Mouse (Mus musculus) liver, embryonic 13.5 days (tissue): Measurements from ENCODE around the gene Gpatch11. TPM values are rescaled to one million over a fixed set of nuclear protein-coding genes. Genes with fewer than 3 reads are reported as not detected.

Experiments used
- ATAC-seq: fragments of 200-750 bp; cut with Nextera tagmentation; 2 replicates; pipeline ENCODE4 v1.8.0; 2017; ENCODE audit warnings: low read depth, mild to moderate bottlenecking, moderate number of reproducible peaks, moderate library complexity
- DNase-seq: peaks from one replicate; pipeline ENCODE4 v3.0.0; 2022
- H3K27ac ChIP-seq: fragments of 300-500 bp; sonication (generic); 2 replicates; pipeline ENCODE4 v1.5.1; 2015; ENCODE audit warnings: moderate library complexity, mild to moderate bottlenecking, inconsistent platforms
- H3K27me3 ChIP-seq: fragments of 300-500 bp; sonication (generic); 2 replicates; pipeline ENCODE4 v1.6.1; 2015; ENCODE audit warnings: mild to moderate bottlenecking, inconsistent platforms
- H3K36me3 ChIP-seq: fragments of 300-500 bp; sonication (generic); 2 replicates; pipeline ENCODE4 v1.6.1; 2015; ENCODE audit warnings: mild to moderate bottlenecking, inconsistent platforms
- H3K4me1 ChIP-seq: fragments of 300-500 bp; sonication (generic); replicated peaks from 2 replicates; pipeline ENCODE4 v1.6.1; 2015; ENCODE audit warnings: inconsistent platforms
- H3K4me2 ChIP-seq: fragments of 300-500 bp; sonication (generic); 2 replicates; pipeline ENCODE4 v1.6.1; 2015; ENCODE audit warnings: inconsistent platforms, mild to moderate bottlenecking, moderate library complexity
- H3K4me3 ChIP-seq: fragments of 300-500 bp; sonication (generic); replicated peaks from 2 replicates; pipeline ENCODE4 v1.5.1; 2015; ENCODE audit warnings: mild to moderate bottlenecking, inconsistent platforms
- H3K9ac ChIP-seq: fragments of 300-500 bp; sonication (generic); 2 replicates; pipeline ENCODE4 v1.6.1; 2015; ENCODE audit warnings: mild to moderate bottlenecking, inconsistent platforms
- H3K9me3 ChIP-seq: fragments of 300-500 bp; sonication (generic); replicated peaks from 2 replicates; pipeline ENCODE4 v1.6.1; 2016; ENCODE audit warnings: inconsistent platforms
- WGBS: fragments of 180-500 bp; shearing (Covaris S2); methylation state at CpG from one replicate; pipeline ENCODE4 v1.1.7; 2015; ENCODE audit not compliant: insufficient replicate concordance; 5-methylcytosine and 5-hydroxymethylcytosine counted together
- polyA plus RNA-seq: library from polyadenylated mRNA; unstranded; fragments of >200 nt; fragmentation: Nextera tagmentation; extraction: Ambion mirVana; gene quantifications from 2 replicates; pipeline ENCODE4 v1.2.1, GENCODE M21; 2015

Gpatch11 gene
- polyA plus RNA-seq, 1 experiment from 2014 or later: 20.5 TPM

GRCm38 (mm10) chr17:78842271-78842928 is 7.0 kb downstream of the Gpatch11 start:
- H3K27ac ChIP-seq: no peak overlapping the region
- H3K4me1 ChIP-seq: peaks cover 3% of the 10 kb centered on the region; the same call in 1 of the 2 replicates
- H3K9ac ChIP-seq: no peak overlapping the region
- H3K9me3 ChIP-seq: no peaks in the 10 kb centered on the region
- H3K4me3 ChIP-seq: no peak overlapping the region
- H3K27me3 ChIP-seq: no peaks in the 10 kb centered on the region
- ATAC-seq (no peak), DNase-seq (no peak)
- WGBS: 82% methylated on average over 7 of the region's 7 CpGs
- H3K36me3 ChIP-seq: peaks cover 71% of the 10 kb centered on the region
- H3K4me2 ChIP-seq: no peak overlapping the region

GRCm38 (mm10) chr17:78856243-78856642 is 20.9 kb downstream of the Gpatch11 start:
- Histone ChIP-seq H3K9me3 (no peaks in the 10 kb centered on the region), H3K27me3 (no peaks in the 10 kb centered on the region), H3K4me3 (no peak overlapping the region), H3K9ac (no peak overlapping the region), H3K36me3 (peaks cover 68% of the 10 kb centered on the region), H3K4me1 (no peaks in the 10 kb centered on the region; the same call in 1 of the 2 replicates), H3K4me2 (no peak overlapping the region), H3K27ac (no peak overlapping the region)
- WGBS: 79% methylated on average over 10 of the region's 10 CpGs
- ATAC-seq: no peak
- no peak for DNase-seq

- H3K36me3 ChIP-seq: peaks cover 70% of the 10 kb centered on the region
These were observed 38.5 kb downstream of the Gpatch11 start for GRCm38 (mm10) chr17:78873886-78874285.

GRCm38 (mm10) chr17:78881878-78882304 is 46.5 kb downstream of the Gpatch11 start:
- 4% methylated on average over 6 of the region's 7 CpGs for WGBS
- Histone ChIP-seq H3K9ac (peak overlapping the region; percentile 89), H3K27me3 (no peaks in the 10 kb centered on the region), H3K4me3 (peak overlapping the region; percentile 83), H3K9me3 (no peaks in the 10 kb centered on the region), H3K36me3 (peaks cover 33% of the 10 kb centered on the region), H3K27ac (peak overlapping the region; percentile 82), H3K4me1 (peaks cover 22% of the 10 kb centered on the region), H3K4me2 (peak overlapping the region; percentile 75)
- ATAC-seq (peak; percentile 39), DNase-seq (no peak)

More at GRCm38 (mm10) chr17:78873886-78874285, 38.5 kb downstream of the Gpatch11 start:
- Histone ChIP-seq H3K27me3 (no peaks in the 10 kb centered on the region), H3K4me1 (no peaks in the 10 kb centered on the region), H3K4me3 (no peak overlapping the region), H3K4me2 (no peak overlapping the region), H3K9me3 (no peaks in the 10 kb centered on the region), H3K27ac (no peak overlapping the region), H3K9ac (no peak overlapping the region)
- no peak for ATAC-seq
- no peak for DNase-seq
- 85% methylated on average over 6 of the region's 6 CpGs for WGBS

GRCm38 (mm10) chr17:78882401-78883112 is 47.2 kb downstream of the Gpatch11 start, which contains the start of gene Eif2ak2:
Gene Eif2ak2, minus strand, starts transcription at chr17:78882573.
- WGBS: 2% methylated on average over 28 of the region's 28 CpGs
- peaks cover 26% of the 10 kb centered on the region for H3K36me3 ChIP-seq
- H3K9ac ChIP-seq: peak within 1 kb of the TSS; percentile 89
- peaks cover 22% of the 10 kb centered on the region for H3K4me1 ChIP-seq
- no peaks in the 10 kb centered on the region for H3K9me3 ChIP-seq
- peak; percentile 99 for ATAC-seq
- H3K27ac ChIP-seq: peak within 1 kb of the TSS; percentile 82
- H3K27me3 ChIP-seq: no peaks in the 10 kb centered on the region
- peak within 1 kb of the TSS; percentile 75 for H3K4me2 ChIP-seq
- DNase-seq: peak; percentile 82
- H3K4me3 ChIP-seq: peak within 1 kb of the TSS; percentile 83

GRCm38 (mm10) chr17:78883291-78883690 is 47.9 kb downstream of the Gpatch11 start:
- H3K4me3 ChIP-seq: no peak overlapping the region
- ATAC-seq: no peak

GRCm38 (mm10) chr17:78885286-78886065 is 50.1 kb downstream of the Gpatch11 start:
- Histone ChIP-seq H3K36me3 (0 out of 2 replicates have a peak, but pooled peaks cover under 1% of the 10 kb centered on the region), H3K9ac (no peak overlapping the region), H3K27me3 (no peaks in the 10 kb centered on the region), H3K4me1 (peaks cover 17% of the 10 kb centered on the region), H3K4me2 (no peak overlapping the region), H3K9me3 (no peaks in the 10 kb centered on the region), H3K4me3 (no peak overlapping the region), H3K27ac (no peak overlapping the region)
- DNase-seq (no peak), ATAC-seq (no peak)
- 66% methylated on average over 5 of the region's 5 CpGs for WGBS

More at GRCm38 (mm10) chr17:78883291-78883690, 47.9 kb downstream of the Gpatch11 start:
- H3K36me3 ChIP-seq: peaks cover 19% of the 10 kb centered on the region
- H3K9me3 ChIP-seq: no peaks in the 10 kb centered on the region
- no peak overlapping the region for H3K27ac ChIP-seq
- H3K27me3 ChIP-seq: no peaks in the 10 kb centered on the region
- no peak for DNase-seq
- 91% methylated on average over 4 of the region's 4 CpGs for WGBS
- H3K4me1 ChIP-seq: peaks cover 22% of the 10 kb centered on the region
- no peak overlapping the region for H3K9ac ChIP-seq
- peak overlapping the region; percentile 75; the same call in 1 of the 2 replicates for H3K4me2 ChIP-seq

- no peaks in the 10 kb centered on the region for H3K36me3 ChIP-seq
- H3K27ac ChIP-seq: no peak overlapping the region
- ATAC-seq: no peak
- no peak overlapping the region for H3K9ac ChIP-seq
- no peaks in the 10 kb centered on the region for H3K4me1 ChIP-seq
- H3K9me3 ChIP-seq: no peaks in the 10 kb centered on the region
- H3K27me3 ChIP-seq: no peaks in the 10 kb centered on the region
- H3K4me3 ChIP-seq: no peak overlapping the region
- no peak overlapping the region for H3K4me2 ChIP-seq
- WGBS: 61% methylated on average over 4 of the region's 4 CpGs
- no peak for DNase-seq
These were observed 53.2 kb downstream of the Gpatch11 start for GRCm38 (mm10) chr17:78888554-78888953.

GRCm38 (mm10) chr17:78889184-78889583 is 53.8 kb downstream of the Gpatch11 start:
- no peak overlapping the region for H3K4me3 ChIP-seq
- 44% methylated on average over 3 of the region's 3 CpGs for WGBS
- H3K36me3 ChIP-seq: no peaks in the 10 kb centered on the region
- no peak overlapping the region for H3K27ac ChIP-seq
- no peak for DNase-seq
- H3K9me3 ChIP-seq: no peaks in the 10 kb centered on the region
- no peak overlapping the region for H3K4me2 ChIP-seq
- H3K9ac ChIP-seq: no peak overlapping the region
- no peaks in the 10 kb centered on the region for H3K4me1 ChIP-seq
- ATAC-seq: no peak
- no peaks in the 10 kb centered on the region for H3K27me3 ChIP-seq

- Histone ChIP-seq H3K4me2 (no peak overlapping the region), H3K27me3 (no peaks in the 10 kb centered on the region), H3K36me3 (no peaks in the 10 kb centered on the region), H3K27ac (no peak overlapping the region), H3K9me3 (no peaks in the 10 kb centered on the region), H3K9ac (no peak overlapping the region), H3K4me1 (no peaks in the 10 kb centered on the region), H3K4me3 (no peak overlapping the region)
- no peak for DNase-seq
- no peak for ATAC-seq
- WGBS: 51% methylated on average over 9 of the region's 9 CpGs
These were observed 55.7 kb downstream of the Gpatch11 start for GRCm38 (mm10) chr17:78891020-78891419.

- H3K4me1 ChIP-seq: no peaks in the 10 kb centered on the region
- no peak overlapping the region for H3K4me3 ChIP-seq
- H3K27ac ChIP-seq: no peak overlapping the region
- ATAC-seq (no peak), DNase-seq (no peak)
- H3K9ac ChIP-seq: no peak overlapping the region
- H3K27me3 ChIP-seq: no peaks in the 10 kb centered on the region
- no peaks in the 10 kb centered on the region for H3K9me3 ChIP-seq
- WGBS: 63% methylated on average over 7 of the region's 7 CpGs
- no peaks in the 10 kb centered on the region for H3K36me3 ChIP-seq
- no peak overlapping the region for H3K4me2 ChIP-seq
These were observed 59.6 kb downstream of the Gpatch11 start for GRCm38 (mm10) chr17:78894991-78895390.
